Mouse (Mus musculus): ENCODE results near the gene Cacng7.

GRCm38 (mm10) chr7:3349775-3350174 lies 17.0 kb downstream of the Cacng7 start:
- no peak for TF ChIP-seq CTCF (IDR thresholded peaks at IDR 0.05; ENCODE audit: low read depth)
- no peak for TF ChIP-seq EP300 (IDR thresholded peaks at IDR 0.05; ENCODE audit: low read depth)
